Mouse (Mus musculus) urinary bladder, postnatal 36 days (tissue): Measurements from ENCODE around the gene Stk11ip.

Experiments used
- DNase-seq, 2 experiments: peaks; one replicate each; pipeline ENCODE4 v3.0.0; 2022; ENCODE audit warnings: low spot score in 2 of 2, mixed read lengths in 1 of 2

Gene Stk11ip

GRCm38 (mm10) chr1:75521321-75522031 lies at the start of gene Stk11ip:
Stk11ip (plus strand) TSS chr1:75521529.
- peak; percentile 90 to 93 for DNase-seq

- no peak for DNase-seq
Observed at GRCm38 (mm10) chr1:75476441-75476840, 44.9 kb upstream of the Stk11ip start.

- peak; percentile 79 to 80 for DNase-seq
Observed at GRCm38 (mm10) chr1:75477264-75477965, 43.9 kb upstream of the Stk11ip start.

GRCm38 (mm10) chr1:75477966-75478290 lies 43.4 kb upstream of the Stk11ip start:
- DNase-seq, result no peak

- no peak for DNase-seq
Observed at GRCm38 (mm10) chr1:75478497-75478896, 42.8 kb upstream of the Stk11ip start.

- peak; percentile 88 to 94 for DNase-seq
Observed at GRCm38 (mm10) chr1:75478916-75479634, 42.3 kb upstream of the Stk11ip start, which contains the start of the genes Chpf and Tmem198. Chpf (minus strand) TSS chr1:75479307. Tmem198 (plus strand) TSS chr1:75479532.

- no peak for DNase-seq
Observed at GRCm38 (mm10) chr1:75479635-75479989, 41.7 kb upstream of the Stk11ip start.

GRCm38 (mm10) chr1:75480036-75480435 lies 41.3 kb upstream of the Stk11ip start:
- no peak for DNase-seq

GRCm38 (mm10) chr1:75480735-75481134 lies 40.6 kb upstream of the Stk11ip start:
- no peak for DNase-seq

GRCm38 (mm10) chr1:75486561-75486960 lies 34.8 kb upstream of the Stk11ip start:
- DNase-seq, result no peak

- DNase-seq, result no peak
Observed at GRCm38 (mm10) chr1:75487040-75487404, 34.3 kb upstream of the Stk11ip start.

GRCm38 (mm10) chr1:75487405-75488161 lies 33.7 kb upstream of the Stk11ip start:
- peak; percentile 42 to 74 for DNase-seq

- no peak for DNase-seq
Observed at GRCm38 (mm10) chr1:75490785-75491551, 30.4 kb upstream of the Stk11ip start.

GRCm38 (mm10) chr1:75492579-75493170 lies 28.7 kb upstream of the Stk11ip start:
- DNase-seq, result no peak

- peak; percentile 29 for DNase-seq
Observed at GRCm38 (mm10) chr1:75494878-75495548, 26.3 kb upstream of the Stk11ip start.

GRCm38 (mm10) chr1:75498897-75499296 lies 22.4 kb upstream of the Stk11ip start:
- no peak for DNase-seq

- no peak for DNase-seq
Observed at GRCm38 (mm10) chr1:75499441-75499840, 21.9 kb upstream of the Stk11ip start.

GRCm38 (mm10) chr1:75501905-75502304 lies 19.4 kb upstream of the Stk11ip start:
- DNase-seq, result no peak

- no peak for DNase-seq
Observed at GRCm38 (mm10) chr1:75502945-75503650, 18.2 kb upstream of the Stk11ip start.

- DNase-seq, result no peak
Observed at GRCm38 (mm10) chr1:75503651-75503980, 17.7 kb upstream of the Stk11ip start.
